Mouse (Mus musculus) ZHBTc4 (cell line): ENCODE measurements around the gene Dock2.

Source experiments
- DNase-seq: peaks from one replicate; pipeline ENCODE4 v3.0.0-alpha.2; 2011; ENCODE audit warnings: low read depth, low spot score

The Dock2 gene

DNA sequence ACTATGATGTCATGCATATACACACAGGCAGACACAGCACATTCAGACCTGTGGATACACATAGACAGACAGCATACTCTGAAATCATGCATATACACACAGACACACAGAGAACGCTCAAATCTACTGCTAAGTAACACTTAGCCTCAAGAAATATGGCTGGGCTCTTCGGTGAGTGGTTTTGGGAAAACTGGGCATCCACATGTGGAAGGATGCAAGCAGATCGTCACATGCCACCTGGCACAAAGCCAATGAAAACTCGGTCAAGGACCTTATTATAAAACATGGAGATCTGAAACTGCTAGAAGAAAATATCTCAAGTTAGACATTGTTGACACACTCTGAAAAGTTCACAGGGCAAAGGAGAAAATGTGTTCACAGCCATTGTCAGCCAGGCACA is 255.7 kb downstream of the Dock2 start:
- DNase-seq = no peak

DNA sequence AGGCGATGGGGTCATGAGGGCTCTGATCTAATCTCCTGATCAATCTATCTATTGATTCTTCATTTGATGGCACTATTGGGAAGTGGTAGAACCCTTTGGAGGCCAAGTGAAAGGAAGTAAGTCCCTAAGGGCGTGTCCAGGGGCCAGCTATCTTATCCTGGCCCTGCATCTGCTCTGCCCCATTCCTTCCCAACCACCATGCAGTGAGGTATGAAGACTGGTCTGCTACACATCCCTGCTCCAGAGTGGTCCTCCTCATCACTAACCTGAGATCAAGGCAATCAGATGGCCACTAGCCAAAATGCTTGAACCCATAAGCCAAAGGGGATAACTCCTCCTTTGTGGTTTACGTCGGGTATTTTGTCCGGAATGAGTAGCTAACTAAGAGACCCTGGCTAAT is 256.5 kb downstream of the Dock2 start:
- no peak for DNase-seq

DNA sequence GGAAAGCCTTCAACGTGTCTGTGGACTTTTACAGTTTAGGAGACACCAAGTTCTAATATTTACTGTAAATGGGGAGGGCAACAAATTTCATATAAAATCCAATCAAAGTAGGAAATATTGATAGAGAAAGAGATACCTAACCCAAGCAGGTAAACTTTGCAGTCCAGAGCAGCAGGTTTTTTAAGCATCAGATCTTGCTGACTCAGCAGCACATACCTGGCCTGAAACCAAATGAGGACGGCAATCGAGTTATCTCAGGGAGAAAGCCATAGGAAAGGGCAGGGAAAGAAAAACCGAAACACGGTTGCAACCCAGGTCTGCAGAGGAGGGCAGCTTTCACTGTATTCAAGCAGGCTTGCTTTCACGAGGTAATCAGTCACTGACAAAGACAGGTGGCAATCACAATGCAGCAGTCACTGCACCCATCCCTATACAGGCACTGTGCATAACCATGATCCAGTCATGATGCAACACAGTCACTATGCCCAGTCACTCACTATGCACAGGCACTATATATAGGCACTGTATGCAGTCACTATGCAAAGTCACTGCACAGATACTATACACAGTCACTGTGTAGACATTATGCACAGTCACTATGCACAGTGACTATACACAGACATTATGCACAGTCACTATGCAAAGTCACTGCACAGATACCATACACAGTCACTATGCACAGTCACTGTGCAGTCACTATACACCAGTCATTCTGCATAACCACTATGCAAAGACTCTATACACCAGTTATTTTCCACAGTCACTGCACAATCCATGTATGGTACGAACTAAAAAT is 258.4 kb downstream of the Dock2 start:
- DNase-seq = no peak

DNA sequence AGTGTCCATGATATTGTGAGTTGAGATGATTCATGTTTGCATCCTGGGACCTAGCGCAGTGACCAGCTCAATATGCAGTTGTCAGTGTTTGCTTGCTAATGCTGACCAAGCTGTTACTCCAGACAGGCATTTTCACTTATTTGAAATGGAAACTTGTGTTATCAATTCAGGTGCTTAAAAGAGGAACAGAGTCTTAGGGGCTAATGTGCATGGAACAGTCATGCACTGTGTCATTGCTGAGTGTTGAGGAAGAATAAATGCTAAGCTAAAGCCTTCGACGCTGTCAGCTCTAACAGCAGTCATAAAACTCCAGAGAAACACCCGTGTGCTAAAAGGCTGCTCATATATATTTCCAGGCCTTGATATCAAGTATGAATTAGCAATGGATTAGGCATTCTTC is 259.1 kb downstream of the Dock2 start:
- DNase-seq = no peak

DNA sequence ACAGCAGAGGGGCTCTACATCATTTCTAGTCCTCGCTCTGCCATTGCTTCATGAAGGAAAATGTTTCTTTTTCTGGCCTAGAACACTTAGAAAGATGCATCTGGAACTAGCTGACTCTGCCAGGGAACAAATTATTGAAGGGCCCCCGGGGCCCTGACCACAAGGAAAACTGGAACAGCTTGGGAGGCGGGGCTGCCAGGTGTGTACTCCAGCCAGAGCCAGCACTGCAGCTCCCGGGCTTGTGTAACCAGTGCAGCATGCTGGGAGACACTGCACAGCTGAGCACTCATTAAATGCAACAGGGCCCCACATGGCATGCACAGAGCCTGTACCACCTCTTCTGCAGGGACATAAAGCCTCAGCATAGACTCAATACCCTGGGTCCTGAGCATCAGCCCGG is 265.1 kb downstream of the Dock2 start:
- DNase-seq = no peak

DNA sequence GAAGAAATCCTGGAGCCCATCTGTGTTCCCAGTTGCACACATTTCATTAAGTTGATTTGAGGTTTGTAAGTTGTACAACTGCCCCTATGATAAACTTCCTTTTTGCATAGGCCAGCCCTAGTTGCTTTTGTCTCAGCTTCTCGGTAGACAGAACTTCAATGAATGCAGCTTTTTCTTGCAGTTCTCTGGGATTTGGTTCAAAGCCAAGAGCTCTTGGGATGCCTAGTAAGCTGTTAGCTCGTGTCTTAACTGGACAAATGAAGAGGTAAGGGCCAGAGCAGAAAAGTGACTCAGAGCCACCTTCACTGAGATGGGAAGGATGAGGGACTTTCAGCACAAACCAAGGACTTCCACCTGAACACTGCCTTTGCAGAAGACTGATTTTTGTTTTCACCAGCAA is 266.7 kb downstream of the Dock2 start:
- no peak for DNase-seq

DNA sequence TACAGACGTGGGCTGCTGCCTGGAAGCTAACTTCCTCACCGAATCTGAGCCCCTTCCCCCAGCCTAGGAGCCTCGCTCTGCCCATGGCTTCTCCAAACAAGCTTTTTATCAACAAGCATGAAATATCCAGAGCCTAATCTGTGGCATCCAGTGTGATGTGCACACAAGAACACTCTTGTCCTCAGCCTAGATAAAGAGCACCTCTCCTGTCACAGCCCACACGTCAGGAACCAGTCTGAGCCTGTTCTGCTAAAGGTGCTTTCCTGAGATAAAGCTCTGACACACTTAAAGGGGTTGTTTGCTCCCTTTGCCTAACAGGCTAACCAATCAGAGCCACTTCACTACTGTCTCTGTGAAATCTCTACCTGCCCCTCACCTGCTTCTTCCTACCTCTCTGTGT is 268.4 kb downstream of the Dock2 start:
- DNase-seq = no peak

DNA sequence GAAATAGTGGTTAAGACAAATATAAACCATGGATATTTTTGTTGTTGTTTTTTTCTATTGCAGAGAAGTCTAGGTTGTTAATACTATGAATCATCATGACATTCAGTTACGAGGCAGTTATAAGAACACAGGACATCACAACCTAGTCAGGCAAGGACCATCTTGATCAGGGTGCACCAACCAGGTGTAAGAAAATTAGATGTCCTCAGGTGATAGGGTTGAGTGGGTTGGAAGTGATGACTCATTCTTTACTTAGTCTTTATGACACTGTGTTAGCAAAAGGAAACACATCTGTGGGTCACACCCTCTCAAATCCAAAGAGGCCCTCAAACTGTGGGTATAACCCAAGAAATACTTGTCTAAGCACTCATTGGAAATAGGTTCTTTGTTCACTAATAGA is 277.3 kb downstream of the Dock2 start:
- no peak for DNase-seq

DNA sequence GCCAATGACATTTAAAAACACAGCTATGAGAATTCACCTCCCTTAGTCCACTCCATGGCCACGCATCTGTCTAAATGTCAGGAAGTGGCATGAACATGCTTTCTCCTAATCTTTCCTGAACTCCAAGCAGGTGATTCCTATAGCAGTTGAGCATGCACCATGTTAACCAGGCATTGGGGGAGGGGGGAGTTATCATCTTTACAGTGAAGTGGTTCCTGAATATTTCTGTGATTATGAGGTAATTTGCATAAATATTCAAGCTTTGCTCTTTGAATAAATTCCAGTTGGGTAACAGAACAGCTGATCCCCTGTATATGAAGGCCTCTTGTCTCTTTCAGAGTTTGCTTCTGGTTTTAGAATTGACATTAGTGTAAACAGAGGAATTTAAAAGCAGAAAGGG is 284.0 kb downstream of the Dock2 start:
- no peak for DNase-seq

DNA sequence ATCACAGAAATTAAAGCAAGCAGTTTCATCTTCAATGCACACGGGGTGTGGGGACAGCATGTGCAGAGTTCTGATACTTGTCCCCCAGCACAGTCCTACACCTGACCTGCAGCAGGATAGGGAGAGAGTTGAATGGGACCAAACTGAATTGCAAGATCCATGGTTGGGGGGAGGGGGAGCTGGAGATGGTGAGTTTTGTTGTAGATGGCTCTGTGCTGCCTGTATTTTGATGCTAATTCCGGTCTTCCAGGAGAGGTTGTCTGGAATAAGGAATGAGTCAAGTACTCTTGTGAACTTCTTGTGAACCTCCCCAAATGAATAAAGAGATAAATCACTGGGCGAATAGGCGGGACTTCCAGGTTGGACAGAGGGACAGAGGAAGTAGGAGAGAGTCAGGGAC is 289.0 kb downstream of the Dock2 start:
- peak; percentile 95 for DNase-seq

DNA sequence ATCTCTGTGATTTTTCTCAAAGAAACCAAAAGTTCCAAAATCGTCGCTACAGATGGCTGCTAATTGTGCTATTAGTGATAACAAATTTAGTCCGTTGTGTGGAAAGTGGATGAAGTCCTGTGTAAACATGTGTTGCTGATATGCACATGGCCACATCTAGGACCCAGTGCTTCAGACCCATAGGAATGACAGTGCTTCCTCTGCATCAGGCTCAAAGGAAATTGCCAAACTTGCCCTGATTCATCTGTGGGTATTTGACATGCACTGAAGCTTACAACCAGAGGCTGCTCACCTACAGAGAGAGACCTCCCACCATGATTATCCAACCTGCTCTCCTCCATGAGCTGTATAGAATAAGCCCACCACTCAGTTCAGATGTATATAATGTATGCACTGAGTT is 290.7 kb downstream of the Dock2 start:
- DNase-seq = no peak

DNA sequence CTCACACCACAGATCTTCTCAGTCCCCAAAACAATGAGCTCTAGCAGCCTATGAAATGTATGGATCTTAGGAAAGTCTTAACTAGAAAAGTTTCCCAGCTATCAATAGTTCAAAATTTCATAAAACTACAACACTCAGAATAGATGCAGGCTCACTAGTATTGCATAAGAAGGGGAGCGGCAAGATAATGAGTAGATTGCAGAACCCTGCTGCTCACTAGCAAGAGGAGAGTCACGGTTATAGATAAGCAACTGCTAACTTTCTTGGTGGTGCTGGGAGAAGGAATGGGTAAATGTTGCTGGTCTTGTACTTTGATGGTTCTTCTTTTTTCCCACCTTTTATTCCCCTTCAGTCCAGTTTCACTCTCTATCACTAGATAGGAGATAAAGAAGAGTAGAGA is 291.5 kb downstream of the Dock2 start:
- no peak for DNase-seq

DNA sequence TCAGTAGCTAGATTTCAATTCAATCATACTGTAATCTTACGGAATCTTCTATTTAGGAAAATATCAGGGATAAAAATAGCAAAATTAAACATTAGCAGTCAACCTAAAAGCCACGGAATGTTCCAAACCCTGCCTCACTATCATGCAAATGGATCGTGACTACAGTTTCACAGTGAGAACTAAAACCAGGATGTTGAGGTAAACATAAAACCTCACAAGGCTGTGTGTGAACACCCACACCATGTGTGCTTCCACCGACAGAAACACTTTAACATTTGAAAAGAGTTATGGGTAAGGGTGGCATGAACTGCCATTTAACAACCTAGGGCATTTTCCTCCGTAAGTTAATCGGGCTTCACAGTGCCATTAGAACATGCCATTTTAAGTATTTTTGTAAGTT is 294.1 kb downstream of the Dock2 start:
- DNase-seq = no peak

DNA sequence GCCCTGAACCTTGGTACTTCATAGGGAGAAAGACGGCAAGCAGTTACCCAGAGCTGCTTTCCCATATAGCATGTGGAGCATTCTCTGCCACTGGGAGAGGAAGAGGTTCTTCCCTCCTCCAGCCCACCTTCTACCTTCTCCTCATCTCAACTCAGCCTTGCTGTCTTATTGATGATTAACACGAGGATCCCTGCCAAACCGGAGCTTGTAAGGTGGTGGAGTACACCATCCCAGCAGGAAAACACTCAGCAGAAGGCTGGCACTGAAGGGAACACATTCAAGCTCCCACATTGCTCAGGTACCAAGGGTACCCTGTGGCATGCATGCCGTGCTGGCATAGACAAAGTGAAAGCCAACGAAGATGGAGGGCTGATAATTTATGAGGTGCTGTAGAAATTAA is 304.4 kb downstream of the Dock2 start:
- no peak for DNase-seq

DNA sequence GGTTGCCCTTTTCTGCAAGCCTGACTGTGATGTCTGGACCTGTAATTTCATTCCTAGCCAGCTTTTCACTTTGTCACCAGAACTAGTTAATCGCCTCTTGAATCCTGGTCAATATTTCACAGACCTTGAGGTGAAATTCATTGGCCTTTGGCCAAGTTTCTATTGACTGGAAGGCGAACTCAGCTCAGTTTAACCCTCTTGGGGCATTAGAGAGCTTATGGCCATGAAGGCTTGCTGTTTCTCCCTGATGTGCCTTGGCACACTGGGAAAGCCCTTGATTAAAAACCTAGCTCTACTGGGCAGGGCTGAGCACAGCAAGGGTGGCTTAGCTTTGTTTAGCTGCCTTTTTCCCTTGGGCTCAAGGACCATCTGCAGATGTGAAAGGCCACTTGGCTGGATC is 313.9 kb downstream of the Dock2 start:
- DNase-seq = no peak

DNA sequence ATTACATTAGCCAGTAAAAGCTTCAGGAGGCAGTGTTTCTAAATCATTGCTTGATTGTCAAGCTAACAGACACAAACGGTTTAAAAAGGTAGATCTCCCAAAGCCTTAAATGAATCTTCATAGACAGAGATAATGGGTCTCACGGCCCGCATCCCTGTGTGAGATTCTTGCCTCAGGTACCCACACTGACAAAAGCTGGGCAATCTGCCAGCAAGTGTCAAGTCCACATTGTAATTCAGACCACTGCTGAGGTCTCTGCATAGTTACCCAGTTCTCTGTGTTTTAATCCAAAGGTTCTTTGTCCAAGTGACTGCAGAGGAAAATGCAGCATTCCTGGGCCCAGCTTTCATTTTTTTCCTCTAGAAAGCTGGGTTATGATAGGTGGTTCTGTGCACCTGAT is 315.1 kb downstream of the Dock2 start:
- peak; percentile 36 for DNase-seq

DNA sequence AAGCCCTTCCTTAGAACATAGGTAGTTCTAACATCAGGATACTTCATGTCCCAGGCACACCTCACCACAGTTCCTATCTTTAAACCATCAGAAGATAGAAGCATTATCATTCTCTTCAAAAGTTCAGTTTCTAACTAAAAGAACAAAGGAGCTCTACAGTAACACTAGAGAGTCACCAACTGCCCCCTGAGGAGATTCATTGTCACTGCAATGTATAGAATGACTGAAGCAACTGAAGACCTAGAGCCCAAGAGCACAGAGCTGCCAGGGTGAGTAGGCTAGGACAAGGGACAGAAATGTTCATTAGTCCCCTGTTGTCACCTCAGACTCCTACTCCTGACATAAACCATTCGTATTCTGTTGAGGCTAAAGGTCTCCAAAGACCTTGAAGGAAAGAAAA is 316.6 kb downstream of the Dock2 start:
- DNase-seq = peak; percentile 35

DNA sequence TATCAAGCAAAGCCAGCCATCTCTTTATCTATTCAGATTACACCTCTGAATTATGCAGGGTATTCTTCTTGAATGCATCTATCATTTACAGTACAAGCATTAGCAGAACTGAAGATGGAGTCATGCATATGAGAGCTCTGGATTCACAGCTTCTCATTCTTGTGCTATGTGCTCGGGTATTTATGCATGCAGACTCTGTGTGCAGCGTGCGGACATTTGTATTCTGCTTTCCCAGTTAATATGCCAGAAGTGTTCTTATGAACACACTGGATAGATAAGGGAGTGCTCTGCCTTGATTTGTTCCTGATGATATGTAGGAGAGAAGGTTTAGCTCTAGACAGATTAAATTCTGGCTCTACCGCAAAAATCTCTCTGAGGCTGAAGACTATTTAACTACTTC is 333.7 kb downstream of the Dock2 start:
- no peak for DNase-seq

DNA sequence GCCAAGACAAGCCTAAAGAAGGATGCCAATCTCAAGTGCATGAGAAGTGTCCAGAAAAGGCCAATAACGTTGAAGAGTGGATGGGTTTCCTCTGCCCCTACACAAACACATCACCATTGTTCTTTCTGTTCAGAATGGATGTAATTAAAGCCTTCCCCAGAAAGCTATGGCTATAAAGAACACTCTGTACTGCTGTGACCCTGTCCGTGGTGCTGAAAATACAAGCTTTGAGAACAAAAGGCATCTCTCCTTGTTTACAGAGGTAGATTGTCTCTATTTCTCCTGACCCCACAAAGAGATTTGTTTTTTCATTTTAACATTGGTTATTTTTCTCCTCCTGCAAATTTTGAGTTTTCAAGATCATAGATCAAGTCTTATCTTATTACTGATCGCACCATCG is 335.8 kb downstream of the Dock2 start:
- peak; percentile 75 for DNase-seq

DNA sequence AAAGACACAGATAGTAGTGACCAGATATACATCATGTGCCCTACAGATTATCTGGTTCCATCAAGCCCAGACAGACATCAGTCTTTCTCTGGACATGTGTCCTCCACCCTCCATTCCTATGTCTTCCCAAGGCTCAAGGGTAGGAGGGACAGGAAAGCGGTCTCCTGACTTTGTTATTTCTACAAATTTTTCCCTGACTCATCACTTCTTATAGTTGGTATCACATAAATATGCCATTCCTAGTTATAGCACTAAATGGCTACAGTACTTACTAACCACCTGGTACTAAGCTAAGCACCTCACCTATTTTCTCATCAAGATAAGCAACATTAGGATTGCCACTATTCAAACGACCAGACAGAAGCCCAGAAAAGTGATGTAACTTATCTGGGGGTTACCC is 345.3 kb downstream of the Dock2 start:
- no peak for DNase-seq

DNA sequence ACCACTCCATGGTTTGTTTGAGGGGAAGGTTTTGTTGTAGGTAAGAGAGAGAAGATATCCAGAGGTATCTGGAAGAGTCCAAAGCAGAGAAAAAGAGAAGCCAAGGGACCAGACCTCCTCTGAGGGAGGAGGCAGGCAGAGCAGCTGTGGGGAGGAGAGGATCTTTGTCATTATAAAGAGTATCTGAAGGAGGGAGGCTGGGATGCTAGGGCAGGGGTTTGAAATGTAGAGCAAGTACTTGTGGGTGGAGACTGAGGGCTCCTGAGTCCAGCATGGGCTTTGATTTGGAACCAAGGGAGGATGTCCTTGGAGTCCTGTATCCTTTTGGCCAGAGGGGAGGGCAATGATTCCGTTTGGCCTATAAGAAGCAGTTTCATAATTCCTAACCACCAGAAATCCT is 346.2 kb downstream of the Dock2 start:
- peak; percentile 70 for DNase-seq

DNA sequence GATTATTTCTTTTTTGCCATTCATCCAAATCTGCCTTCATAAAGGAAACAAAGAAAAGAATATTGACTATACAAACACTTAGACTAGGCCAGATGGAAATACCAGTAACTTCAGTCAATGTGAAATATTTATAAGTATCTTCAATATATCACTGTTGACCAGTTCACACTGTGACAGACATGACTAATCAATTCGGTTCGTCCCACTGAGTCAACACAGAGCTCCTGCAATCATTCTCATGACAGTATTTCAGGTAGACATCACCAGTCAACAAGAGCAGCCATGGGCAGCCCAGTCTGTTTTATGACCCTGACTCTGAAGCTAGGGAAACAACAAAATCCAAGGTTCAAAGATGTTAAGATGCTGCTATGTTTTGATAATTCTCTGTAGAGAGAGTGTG is 351.7 kb downstream of the Dock2 start:
- no peak for DNase-seq

DNA sequence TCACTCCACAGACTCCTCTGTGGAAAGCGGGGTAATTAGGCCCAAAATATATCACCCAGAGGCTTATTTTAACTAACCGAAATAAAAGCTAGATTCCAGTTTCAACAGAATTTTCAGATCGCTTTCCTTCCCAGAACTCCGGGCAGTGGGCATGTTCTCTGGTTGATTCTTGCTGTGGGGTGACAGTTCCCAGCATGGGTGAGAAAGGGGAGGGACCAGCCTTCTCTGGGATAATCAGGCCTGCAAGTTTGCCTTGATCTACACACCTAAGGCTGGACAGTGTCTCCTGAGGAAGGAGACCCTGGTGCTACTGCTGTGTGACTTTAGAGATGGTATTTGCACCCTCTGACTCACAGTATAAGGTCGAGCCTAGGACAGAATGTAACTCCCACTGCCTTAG is 352.3 kb downstream of the Dock2 start:
- DNase-seq = peak; percentile 83

DNA sequence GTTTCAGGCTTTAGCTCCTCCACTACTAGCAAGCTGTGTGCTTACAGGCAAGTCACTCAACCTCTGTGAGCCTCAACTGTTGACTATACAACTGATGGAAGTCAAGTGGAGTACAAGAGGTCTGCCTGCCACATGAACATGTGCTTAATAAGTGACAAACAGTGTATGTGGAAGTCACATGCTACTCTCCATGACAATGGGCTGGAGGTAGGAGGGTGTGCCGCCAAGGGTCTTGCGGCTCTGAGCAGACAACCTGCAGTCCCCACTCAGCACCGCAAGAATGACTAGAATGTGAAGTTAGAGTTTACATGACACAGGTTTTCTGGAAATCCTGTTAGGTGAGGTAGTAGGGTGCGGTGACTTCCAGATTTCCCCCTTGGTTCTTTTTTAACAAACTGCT is 352.8 kb downstream of the Dock2 start:
- peak; percentile 96 for DNase-seq
